Mouse (Mus musculus): ENCODE results near the gene Foxr2. TPM values are rescaled to one million over a fixed set of nuclear protein-coding genes. Genes with fewer than 3 reads are reported as not detected.

The Foxr2 gene
- 0.03 and 0.04 TPM in 2 replicates for polyA plus RNA-seq (2015; fragmentation: Nextera tagmentation; extraction: Ambion mirVana)

DNA sequence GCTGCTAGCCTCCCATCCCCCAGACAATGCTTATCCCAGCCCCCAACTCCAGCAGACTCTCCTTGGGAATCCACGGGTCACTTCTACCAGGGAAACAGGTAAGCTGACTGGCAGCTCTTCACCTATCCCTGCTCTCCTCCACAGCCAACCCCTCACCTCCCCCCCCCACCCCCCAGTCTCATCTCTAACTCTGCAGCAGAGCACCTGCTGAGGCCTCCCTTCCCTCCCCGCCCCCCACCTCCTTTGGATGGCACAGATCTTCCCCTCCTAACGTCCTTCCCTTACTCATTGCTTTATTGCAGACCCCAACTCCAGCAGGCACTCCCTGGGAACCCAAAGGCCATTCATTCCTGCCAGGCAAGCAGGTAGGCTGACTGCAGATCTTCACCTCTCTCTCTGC lies at the start of gene Foxr2:
Foxr2 (plus strand) TSS at position 301 of the 400 bp plus-strand sequence.

DNA sequence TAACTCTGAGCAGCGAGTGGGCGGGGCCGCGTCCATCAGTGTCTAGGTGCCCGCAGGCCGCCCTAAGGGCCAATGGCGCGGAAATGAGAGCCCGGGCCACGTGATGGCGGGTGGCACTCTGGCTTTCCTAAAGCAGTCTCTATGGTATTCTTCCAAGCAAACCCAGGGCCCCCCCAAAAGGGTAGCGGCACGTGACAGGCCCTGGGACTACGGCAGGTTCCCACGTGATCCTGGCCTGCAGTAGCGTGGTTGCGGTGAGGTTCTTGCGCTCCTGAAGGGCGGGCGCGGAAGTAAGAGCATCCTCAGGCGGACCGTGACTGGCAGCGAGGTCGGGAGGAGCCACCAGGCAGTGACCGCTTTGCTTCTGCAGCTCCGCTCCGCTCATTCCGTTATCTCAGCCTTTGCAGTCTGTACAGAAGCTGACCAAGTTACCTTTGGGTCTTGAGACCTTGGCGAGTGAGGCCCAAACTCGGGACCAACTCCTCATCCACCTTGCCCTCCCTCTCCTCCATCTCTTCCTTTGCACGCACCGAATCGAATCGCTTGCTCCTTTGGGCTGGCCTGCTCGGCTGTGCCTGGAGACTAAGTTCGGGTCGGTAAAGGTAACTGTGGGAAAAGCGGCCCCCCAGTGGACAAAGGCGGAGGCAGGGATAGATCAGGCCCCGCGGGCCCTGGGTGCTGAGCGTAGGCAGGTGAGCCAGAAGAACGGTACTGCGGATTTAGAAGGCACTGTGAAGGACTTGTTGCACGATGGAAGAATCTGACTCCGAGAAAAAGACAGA lies 21.3 kb downstream of the Foxr2 start, which contains the start of gene Rragb:
Rragb (plus strand) TSS at position 248 of the 782 bp plus-strand sequence.

Other genes starting within 250 kb of the Foxr2 start
- 2.2 and 3.0 TPM in 2 replicates for gene Usp51, start 112.3 kb upstream of the Foxr2 start, polyA plus RNA-seq (2015; fragmentation: Nextera tagmentation; extraction: Ambion mirVana)
- 54.2 and 57.8 TPM in 2 replicates for gene Mageh1, start 81.2 kb upstream of the Foxr2 start, polyA plus RNA-seq (2015; fragmentation: Nextera tagmentation; extraction: Ambion mirVana)
- 1.6 and 1.7 TPM in 2 replicates for gene Rragb, start 21.2 kb downstream of the Foxr2 start, polyA plus RNA-seq (2015; fragmentation: Nextera tagmentation; extraction: Ambion mirVana)
- gene Klf8, start 118.7 kb downstream of the Foxr2 start, polyA plus RNA-seq (2015; fragmentation: Nextera tagmentation; extraction: Ambion mirVana), result 0.15 and 0.46 TPM in 2 replicates

Measured in adrenal gland, postnatal 0 days (tissue).